Mouse (Mus musculus) testis, adult 2 months (tissue): ENCODE data around the gene Sox6. TPM values are rescaled to one million over a fixed set of nuclear protein-coding genes. Genes with fewer than 3 reads are reported as not detected.
"Not testable (repeated sequence)": the region's sequence is repeated elsewhere in the genome, so short reads cannot be mapped to it uniquely, and the experiment has no call there.

Experiments used
- H3K27ac ChIP-seq: fragments of 200-500 bp; 2 replicates; pipeline ENCODE4 v1.5.1; 2012; ENCODE audit warnings: low read depth, low read length; ENCODE audit not compliant: control insufficient read depth, insufficient read depth
- H3K27me3 ChIP-seq: fragments of 200-500 bp; 2 replicates; pipeline ENCODE4 v1.6.1; 2012; ENCODE audit warnings: mild to moderate bottlenecking, low read length, moderate library complexity; ENCODE audit not compliant: control insufficient read depth, insufficient read depth
- H3K36me3 ChIP-seq: fragments of 200-500 bp; 2 replicates; pipeline ENCODE4 v1.6.1; 2012; ENCODE audit warnings: mild to moderate bottlenecking, low read length; ENCODE audit not compliant: control insufficient read depth, insufficient read depth
- H3K4me1 ChIP-seq: fragments of 200-500 bp; 2 replicates; pipeline ENCODE4 v1.6.1; 2012; ENCODE audit warnings: low read length; ENCODE audit not compliant: control insufficient read depth, insufficient read depth
- H3K4me3 ChIP-seq: fragments of 200-500 bp; 2 replicates; pipeline ENCODE4 v1.5.1; 2012; ENCODE audit warnings: low read depth, mild to moderate bottlenecking, low read length, moderate library complexity, mixed read lengths; ENCODE audit not compliant: control insufficient read depth
- CTCF ChIP-seq: fragments of 200-500 bp; IDR thresholded peaks from 2 replicates; pipeline ENCODE4 v1.5.1; 2012; ENCODE audit warnings: low read depth, mild to moderate bottlenecking, inconsistent platforms, low read length, moderate library complexity; ENCODE audit not compliant: control insufficient read depth, insufficient read depth, insufficient replicate concordance
- POLR2A ChIP-seq: fragments of 200-500 bp; IDR thresholded peaks from 2 replicates; pipeline ENCODE4 v1.6.1; 2012; ENCODE audit warnings: low read depth, mild to moderate bottlenecking, inconsistent platforms, low read length, moderate library complexity; ENCODE audit not compliant: control insufficient read depth
- polyA plus RNA-seq: library from polyadenylated mRNA; depleted of rRNA; stranded (reverse); fragments of >200 nt; gene quantifications from 2 replicates; pipeline ENCODE4 v1.2.3, GENCODE M21; 2012

Sox6 gene
- polyA plus RNA-seq, 1 experiment, result 137 TPM

GRCm38 (mm10) chr7:115624907-115625552, 413.6 kb downstream of the Sox6 start:
- H3K4me1 ChIP-seq, result no peaks in the 10 kb centered on the region
- H3K27ac ChIP-seq, result no peak overlapping the region
- TF ChIP-seq CTCF, result no peak
- no peak for TF ChIP-seq POLR2A

GRCm38 (mm10) chr7:115624451-115624850, 414.1 kb downstream of the Sox6 start:
- H3K27me3 ChIP-seq, result no peaks in the 10 kb centered on the region
- H3K36me3 ChIP-seq, result no peaks in the 10 kb centered on the region
- no peak for TF ChIP-seq POLR2A
- no peak for TF ChIP-seq CTCF
- H3K4me1 ChIP-seq, result no peaks in the 10 kb centered on the region
- H3K4me3 ChIP-seq, result no peak overlapping the region
- H3K27ac ChIP-seq, result no peak overlapping the region

More at GRCm38 (mm10) chr7:115624907-115625552, 413.6 kb downstream of the Sox6 start:
- H3K27me3 ChIP-seq, result no peaks in the 10 kb centered on the region
- H3K4me3 ChIP-seq, result no peak overlapping the region
- no peaks in the 10 kb centered on the region for H3K36me3 ChIP-seq

GRCm38 (mm10) chr7:115615697-115616237, 422.8 kb downstream of the Sox6 start:
- H3K27ac ChIP-seq, result no peak overlapping the region
- H3K27me3 ChIP-seq, result no peaks in the 10 kb centered on the region
- TF ChIP-seq CTCF (no peak), POLR2A (no peak)
- H3K36me3 ChIP-seq, result no peaks in the 10 kb centered on the region
- no peak overlapping the region for H3K4me3 ChIP-seq
- H3K4me1 ChIP-seq, result no peaks in the 10 kb centered on the region

- Histone ChIP-seq H3K27ac (no peak overlapping the region), H3K36me3 (no peaks in the 10 kb centered on the region), H3K4me3 (no peak overlapping the region; the same call in 1 of the 2 replicates), H3K4me1 (no peaks in the 10 kb centered on the region), H3K27me3 (no peaks in the 10 kb centered on the region)
- TF ChIP-seq CTCF (no peak), POLR2A (no peak)
These were observed 431.1 kb downstream of the Sox6 start for GRCm38 (mm10) chr7:115607485-115607884.

- not testable (repeated sequence) for H3K4me1 ChIP-seq, H3K36me3 ChIP-seq, H3K27ac ChIP-seq, H3K27me3 ChIP-seq
- H3K4me3 ChIP-seq, result peak overlapping the region; percentile 73
These were observed 432.5 kb downstream of the Sox6 start for GRCm38 (mm10) chr7:115606125-115606524.

GRCm38 (mm10) chr7:115604883-115605282, 433.7 kb downstream of the Sox6 start:
- Histone ChIP-seq H3K4me3 (no peak overlapping the region), H3K4me1 (no peaks in the 10 kb centered on the region), H3K36me3 (no peaks in the 10 kb centered on the region), H3K27ac (no peak overlapping the region), H3K27me3 (no peaks in the 10 kb centered on the region)
- TF ChIP-seq POLR2A, result no peak
- TF ChIP-seq CTCF, result no peak

- no peak for TF ChIP-seq POLR2A
- no peak for TF ChIP-seq CTCF
- Histone ChIP-seq H3K4me1 (no peaks in the 10 kb centered on the region), H3K4me3 (no peak overlapping the region), H3K36me3 (no peaks in the 10 kb centered on the region), H3K27ac (no peak overlapping the region), H3K27me3 (no peaks in the 10 kb centered on the region)
These were observed 441.2 kb downstream of the Sox6 start for GRCm38 (mm10) chr7:115597376-115597775.

GRCm38 (mm10) chr7:115580461-115580860, 458.1 kb downstream of the Sox6 start:
- Histone ChIP-seq H3K4me1 (no peaks in the 10 kb centered on the region), H3K4me3 (no peak overlapping the region), H3K27me3 (no peaks in the 10 kb centered on the region), H3K36me3 (no peaks in the 10 kb centered on the region), H3K27ac (no peak overlapping the region)
- TF ChIP-seq POLR2A, result no peak
- TF ChIP-seq CTCF, result no peak
